Mouse (Mus musculus): ENCODE measurements around the gene Gm17067.
"Not testable (repeated sequence)": the region's sequence is repeated elsewhere in the genome, so short reads cannot be mapped to it uniquely, and the experiment has no call there.

The Gm17067 gene

DNA sequence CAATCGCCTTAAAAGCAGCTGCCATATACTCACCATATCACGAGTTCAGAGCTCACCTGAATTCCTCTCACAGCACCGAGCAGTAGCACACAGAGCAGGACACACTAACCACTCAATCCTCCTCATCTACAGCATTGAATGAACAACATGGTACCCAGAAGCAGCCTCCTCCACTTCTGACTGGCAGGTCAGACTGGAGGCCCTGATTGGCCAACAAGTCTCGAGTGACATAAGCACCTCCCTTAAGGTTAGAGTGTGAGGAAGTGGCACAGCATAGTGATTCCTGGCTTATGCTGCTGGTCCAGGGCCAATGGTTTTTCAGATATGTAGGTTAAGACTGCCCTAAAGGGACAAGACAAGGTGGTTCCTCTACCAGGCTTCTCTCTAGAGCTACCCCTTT, at the start of gene Gm17067:
Gene Gm17067, minus strand, starts transcription at position 101 of the 400 bp plus-strand sequence.
- in situ Hi-C loops (cut with MseI, MboI), result loop anchor here in 1 of 2 experiments (25.0 kb wide), 1 partner anchor 335 kb away; no protein-coding TSS in a partner anchor

GRCm38 (mm10) chr7:42749836-42750235, 23.0 kb upstream of the Gm17067 start:
- in situ Hi-C loops (cut with MseI, MboI), result loop anchor here in 1 of 2 experiments (25.0 kb wide), 1 partner anchor 312 kb away; no protein-coding TSS in a partner anchor

- in situ Hi-C loops (cut with MseI, MboI), result loop anchor here in 1 of 2 experiments (25.0 kb wide), 1 partner anchor 324 kb away; no protein-coding TSS in a partner anchor
Measured at GRCm38 (mm10) chr7:42738536-42739210, 11.9 kb upstream of the Gm17067 start.

DNA sequence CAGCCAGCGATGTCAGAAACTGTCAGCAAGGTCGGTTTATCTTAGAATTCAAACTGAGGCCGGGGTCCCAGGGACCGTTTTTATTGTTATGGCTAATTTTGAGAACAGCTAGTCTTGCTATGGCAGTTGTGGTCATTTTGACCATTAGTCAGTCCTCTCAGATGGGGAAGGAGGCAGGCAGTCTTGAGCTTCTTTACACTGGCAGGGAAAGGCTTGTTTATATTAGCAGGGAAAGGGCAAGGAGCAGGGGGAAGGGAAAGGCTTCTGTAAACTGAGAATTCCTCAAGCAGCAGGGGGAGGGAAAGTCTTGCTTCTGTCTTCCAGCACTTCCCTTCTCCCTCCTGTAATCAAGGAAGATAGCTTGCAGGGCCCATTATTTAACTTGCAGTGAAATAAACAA, 33.6 kb downstream of the Gm17067 start:
- in situ Hi-C loops (cut with MseI, MboI), result not testable (repeated sequence)

- in situ Hi-C loops (cut with MseI, MboI), result not testable (repeated sequence)
Measured at GRCm38 (mm10) chr7:42692362-42693158, 34.3 kb downstream of the Gm17067 start, which contains the start of gene Zfp975. Zfp975 (minus strand) TSS chr7:42692742.

GRCm38 (mm10) chr7:42680081-42680480, 46.7 kb downstream of the Gm17067 start:
- in situ Hi-C loops (cut with MseI, MboI), result not testable (repeated sequence)

GRCm38 (mm10) chr7:42679646-42680045, 47.2 kb downstream of the Gm17067 start:
- in situ Hi-C loops (cut with MseI, MboI), result not testable (repeated sequence)

DNA sequence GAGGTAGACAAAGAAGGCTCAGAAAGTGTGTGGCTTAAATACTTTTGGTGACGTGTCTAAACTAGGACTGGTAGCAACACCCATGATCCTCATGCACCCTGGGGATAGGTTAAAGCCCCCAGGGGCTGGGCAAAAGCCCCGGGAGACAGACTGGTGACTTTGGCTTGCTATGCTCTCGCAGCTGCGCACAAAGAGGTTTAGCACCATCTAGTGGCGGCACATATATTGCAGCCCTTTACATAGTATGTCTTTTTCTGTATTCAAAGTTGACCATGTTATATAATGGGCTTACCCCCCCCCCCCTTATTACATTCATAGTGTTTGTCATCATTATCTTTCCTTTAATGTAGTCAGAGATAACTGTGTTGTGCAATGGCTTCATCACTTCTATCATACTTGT, 66.7 kb downstream of the Gm17067 start:
- in situ Hi-C loops (cut with MseI, MboI), result not testable (repeated sequence)

Measured in mouse trophoblast stem cell (cell line).